In genomic region chr6:25767073-25767472, GRCm38 (mm10) we compare ENCODE assay signal across 8 mouse cellular contexts. TPM values are rescaled to one million over a fixed set of nuclear protein-coding genes. Genes with fewer than 3 reads are reported as not detected.
A peak's percentile ranks its signal among the peaks of the same experiment; 100 is the strongest.
DNase-seq lines count a peak whose midpoint lies in the region; ATAC-seq and TF ChIP-seq lines count a peak whose summit lies in the region.

No protein-coding gene starts in this region.

- DNase-seq in frontal cortex, adult 2 months (ENCODE audit: extremely low spot score in 1 of 2, low spot score in 1 of 2): peak; percentile 30 to 66
- no peak for DNase-seq in frontal cortex, postnatal 10 days (ENCODE audit: low spot score in 2 of 2)
- DNase-seq in CH12.LX (ENCODE audit: extremely low read depth): peak; percentile 39
- peak; percentile 40 for DNase-seq in cerebellum, adult 9-11 months
- DNase-seq in hindbrain, embryonic 14.5 days (ENCODE audit: low spot score): peak; percentile 76
- DNase-seq in left cerebral cortex, postnatal 4 days: peak; percentile 54
- peak; percentile 5 for DNase-seq in splenic B cell, adult 2 months (ENCODE audit: low read depth, low spot score)
- DNase-seq in spleen, adult 18-20 months: no peak

- 47% methylated on average over 7 of the region's 7 CpGs for WGBS in hindbrain, embryonic 14.5 days

- H3K36me3 ChIP-seq in CH12.LX (replicated peaks in 1 of 2; ENCODE audit: control insufficient read depth in 1 of 2, insufficient read depth in 1 of 2, low read length in 1 of 2): peaks cover 53 to 86% of the 10 kb centered on the region in 2 experiments
- peaks cover 18% of the 10 kb centered on the region for H3K36me3 ChIP-seq in hindbrain, embryonic 14.5 days (replicated peaks; ENCODE audit: control insufficient read depth, insufficient read depth)
- H3K36me3 ChIP-seq in splenic B cell, adult 2 months (ENCODE audit: control insufficient read depth, insufficient read depth, low read length, poor library complexity, severe bottlenecking): peaks cover 8% of the 10 kb centered on the region

- H3K4me1 ChIP-seq in CH12.LX (ENCODE audit: control insufficient read depth in 1 of 2, insufficient read depth in 2 of 2): peaks cover 0 to 12% of the 10 kb centered on the region in 2 experiments; a peak in 2 of 4 replicates
- H3K4me1 ChIP-seq in hindbrain, embryonic 14.5 days (replicated peaks; ENCODE audit: control insufficient read depth, insufficient read depth, low read length): no peaks in the 10 kb centered on the region

- peak; percentile 94 for ATAC-seq in hindbrain, embryonic 14.5 days (ENCODE audit: low FRiP score)

- TF ChIP-seq CTCF in CH12.LX (conservative IDR thresholded peaks at IDR 0.05 in 1 of 2, IDR thresholded peaks at IDR 0.05 in 1 of 2; ENCODE audit: low read depth in 2 of 2, low read length in 2 of 2): peak; percentile 31 to 65; a peak in 3 of 4 replicates

- peak; percentile 56 for TF ChIP-seq RAD21 in CH12.LX (IDR thresholded peaks at IDR 0.05; ENCODE audit: low read depth, low read length)

- no peak for TF ChIP-seq POLR2A in CH12.LX (IDR thresholded peaks at IDR 0.05; ENCODE audit: low read depth, low read length)

- dilution Hi-C loops in CH12.LX (cut with MboI; ENCODE audit: extremely low pct_ligation_motif_present, extremely low pct_unique_long_range_greater_than_20kb, low sequenced_read_pairs): no loop called here

- H3K27ac ChIP-seq in CH12.LX (ENCODE audit: insufficient read depth, low read depth): no peak overlapping the region
- no peak overlapping the region for H3K27ac ChIP-seq in hindbrain, embryonic 14.5 days

- no peak overlapping the region for H3K9ac ChIP-seq in CH12.LX (ENCODE audit: insufficient read depth, low read depth)
- no peak overlapping the region for H3K9ac ChIP-seq in hindbrain, embryonic 14.5 days

- intact Hi-C loops in left cerebral cortex, postnatal 4 days (cut with DNase I): loop anchor here (5.0 kb wide), 1 partner anchor 750 kb away; no protein-coding TSS in a partner anchor

- H3K79me2 ChIP-seq in CH12.LX (replicated peaks; ENCODE audit: control insufficient read depth, extremely low read depth, insufficient read depth, poor library complexity, severe bottlenecking): no peaks in the 10 kb centered on the region

- H3K9me3 ChIP-seq in CH12.LX (replicated peaks; ENCODE audit: low read length): no peaks in the 10 kb centered on the region
- no peaks in the 10 kb centered on the region for H3K9me3 ChIP-seq in hindbrain, embryonic 14.5 days (ENCODE audit: control insufficient read depth, low read length)

- no peak for TF ChIP-seq EP300 in CH12.LX (IDR thresholded peaks at IDR 0.05; ENCODE audit: low read length)

- in situ Hi-C loops in CH12.LX (cut with MboI; ENCODE audit: low pct_ligation_motif_present, low pct_unique_long_range_greater_than_20kb, low sequenced_read_pairs): no loop called here

- no peaks in the 10 kb centered on the region for H3K27me3 ChIP-seq in CH12.LX (replicated peaks)
- no peaks in the 10 kb centered on the region for H3K27me3 ChIP-seq in hindbrain, embryonic 14.5 days (ENCODE audit: control insufficient read depth, insufficient read depth, low read length)
- no peaks in the 10 kb centered on the region for H3K27me3 ChIP-seq in splenic B cell, adult 2 months (ENCODE audit: control insufficient read depth, insufficient read depth, low read length, poor library complexity, severe bottlenecking)

- no peak overlapping the region for H3K4me2 ChIP-seq in CH12.LX (ENCODE audit: insufficient read depth, low read depth, poor library complexity, severe bottlenecking)
- no peak overlapping the region; the same call in 1 of the 2 replicates for H3K4me2 ChIP-seq in hindbrain, embryonic 14.5 days (replicated peaks)

- no peak overlapping the region for H3K4me3 ChIP-seq in CH12.LX (replicated peaks in 1 of 3; ENCODE audit: low read depth in 2 of 3, low read length in 2 of 3, poor library complexity in 1 of 3)
- H3K4me3 ChIP-seq in hindbrain, embryonic 14.5 days (replicated peaks; ENCODE audit: low read length): no peak overlapping the region

TF ChIP-seq in CH12.LX, 34 proteins besides CTCF, POLR2A, EP300 and RAD21:
- TF ChIP-seq JUND (conservative IDR thresholded peaks at IDR 0.05; ENCODE audit: low read depth, low read length) (no peak), SMC3 (IDR thresholded peaks at IDR 0.05; ENCODE audit: low read depth, low read length) (peak; percentile 31; the same call in 1 of the 2 replicates), ZNF384 (IDR thresholded peaks at IDR 0.05; ENCODE audit: low read depth, low read length) (no peak), ZC3H11A (IDR thresholded peaks at IDR 0.05; ENCODE audit: low read depth, low read length) (no peak)

RNA-seq across cellular contexts. Expression of gene Pot1a, which starts 42.0 kb away (rescaled TPM):
- polyA plus RNA-seq in frontal cortex, adult 2 months (2012; rRNA removed): 16.5 and 17.6 TPM in 2 replicates
- total RNA-seq in CH12.LX (2012; rRNA removed): 26.3 and 38.7 TPM in 2 replicates
- 68.9 and 74.3 TPM in 2 replicates for total RNA-seq in CH12.LX (2014; rRNA removed)
- 25.1 and 29.0 TPM in 2 replicates for polyA plus RNA-seq in CH12.LX (2012; ENCODE audit: insufficient read length, low read depth)
- 30.9 and 31.6 TPM in 2 replicates for polyA plus RNA-seq in hindbrain, embryonic 14.5 days (2014; fragmentation: Nextera tagmentation; extraction: Ambion mirVana)
- total RNA-seq in left cerebral cortex, postnatal 4 days (2021): 10 to 100 TPM; 12.5 to 14.4 TPM

Comparison
In these comparisons a context has a peak if more than half of its experiments do, and no peak if none do; other contexts are left out.
1. DNase-seq: peak in frontal cortex, adult 2 months (2 of 2), CH12.LX (single experiment), cerebellum, adult 9-11 months (single experiment), hindbrain, embryonic 14.5 days (single experiment), left cerebral cortex, postnatal 4 days (single experiment) and splenic B cell, adult 2 months (single experiment); none in frontal cortex, postnatal 10 days (0 of 2) and spleen, adult 18-20 months (0 of 2).